Mouse (Mus musculus): Measurements from ENCODE around the gene Hsfy2. TPM values are rescaled to one million over a fixed set of nuclear protein-coding genes. Genes with fewer than 3 reads are reported as not detected.
A peak's percentile ranks its signal among the peaks of the same experiment; 100 is the strongest.

Hsfy2 gene
- not detected for polyA plus RNA-seq (2012; fragmentation: generic; extraction: Trizol)
- long read RNA-seq, experiment 1, result 0 reads
- long read RNA-seq, experiment 2, result 0 reads

GRCm38 (mm10) chr1:56637335-56637734 is at the start of gene Hsfy2:
Hsfy2 (minus strand) TSS chr1:56637435.
- Histone ChIP-seq H3K79me3 (ENCODE audit: low read depth) (no peaks in the 10 kb centered on the region), H3ac (ENCODE audit: control insufficient read depth, insufficient read length, low read depth) (no peak within 1 kb of the TSS), H3K27me3 (ENCODE audit: control insufficient read depth, insufficient read depth, insufficient read length) (no peaks in the 10 kb centered on the region), H3K79me2 (ENCODE audit: control insufficient read depth, insufficient read depth) (no peaks in the 10 kb centered on the region), H3K36me3 (ENCODE audit: control insufficient read depth, insufficient read depth) (no peaks in the 10 kb centered on the region), H3K4me3 (ENCODE audit: insufficient read depth, poor library complexity, severe bottlenecking) (no peak within 1 kb of the TSS)
- TF ChIP-seq CEBPB (IDR thresholded peaks at IDR 0.05; ENCODE audit: low read depth) (no peak), FOSL1 (IDR thresholded peaks at IDR 0.05; ENCODE audit: insufficient read depth, low read length, poor library complexity, severe bottlenecking) (no peak), MYOG (IDR thresholded peaks at IDR 0.05; ENCODE audit: control insufficient read depth, extremely low read depth, insufficient read length) (no peak), MYOD1 (IDR thresholded peaks at IDR 0.05; ENCODE audit: control insufficient read depth, insufficient read length, low read depth) (no peak), USF1 (IDR thresholded peaks at IDR 0.05; ENCODE audit: low read depth) (no peak), CTCF (IDR thresholded peaks at IDR 0.05; ENCODE audit: control insufficient read depth, insufficient read depth, insufficient read length) (no peak), MAX (IDR thresholded peaks at IDR 0.05) (no peak)

- H3K4me3 ChIP-seq (ENCODE audit: insufficient read depth, poor library complexity, severe bottlenecking), result no peak overlapping the region
- no peaks in the 10 kb centered on the region for H3K27me3 ChIP-seq (ENCODE audit: control insufficient read depth, insufficient read depth, insufficient read length)
- H3K79me3 ChIP-seq (ENCODE audit: low read depth), result peaks cover 18% of the 10 kb centered on the region
- TF ChIP-seq MYOD1 (IDR thresholded peaks at IDR 0.05; ENCODE audit: control insufficient read depth, insufficient read length, low read depth) (peak; percentile 41), USF1 (IDR thresholded peaks at IDR 0.05; ENCODE audit: low read depth) (no peak), CTCF (IDR thresholded peaks at IDR 0.05; ENCODE audit: control insufficient read depth, insufficient read depth, insufficient read length) (no peak), MAX (IDR thresholded peaks at IDR 0.05) (peak; percentile 71), MYOG (IDR thresholded peaks at IDR 0.05; ENCODE audit: control insufficient read depth, extremely low read depth, insufficient read length) (no peak), FOSL1 (IDR thresholded peaks at IDR 0.05; ENCODE audit: insufficient read depth, low read length, poor library complexity, severe bottlenecking) (peak; percentile 96), CEBPB (IDR thresholded peaks at IDR 0.05; ENCODE audit: low read depth) (no peak)
- H3K79me2 ChIP-seq (ENCODE audit: control insufficient read depth, insufficient read depth), result peaks cover 46% of the 10 kb centered on the region
- peaks cover 5% of the 10 kb centered on the region for H3K36me3 ChIP-seq (ENCODE audit: control insufficient read depth, insufficient read depth)
- H3ac ChIP-seq (ENCODE audit: control insufficient read depth, insufficient read length, low read depth), result no peak overlapping the region
Measured at GRCm38 (mm10) chr1:56685053-56685557, 47.9 kb upstream of the Hsfy2 start.

GRCm38 (mm10) chr1:56684512-56684911 is 47.3 kb upstream of the Hsfy2 start:
- H3ac ChIP-seq (ENCODE audit: control insufficient read depth, insufficient read length, low read depth), result no peak overlapping the region
- H3K27me3 ChIP-seq (ENCODE audit: control insufficient read depth, insufficient read depth, insufficient read length), result no peaks in the 10 kb centered on the region
- peaks cover 46% of the 10 kb centered on the region for H3K79me2 ChIP-seq (ENCODE audit: control insufficient read depth, insufficient read depth)
- TF ChIP-seq CEBPB (IDR thresholded peaks at IDR 0.05; ENCODE audit: low read depth), result no peak
- TF ChIP-seq FOSL1 (IDR thresholded peaks at IDR 0.05; ENCODE audit: insufficient read depth, low read length, poor library complexity, severe bottlenecking), result no peak
- no peak for TF ChIP-seq MYOD1 (IDR thresholded peaks at IDR 0.05; ENCODE audit: control insufficient read depth, insufficient read length, low read depth)
- no peak for TF ChIP-seq MAX (IDR thresholded peaks at IDR 0.05)
- TF ChIP-seq USF1 (IDR thresholded peaks at IDR 0.05; ENCODE audit: low read depth), result no peak
- no peak for TF ChIP-seq MYOG (IDR thresholded peaks at IDR 0.05; ENCODE audit: control insufficient read depth, extremely low read depth, insufficient read length)
- TF ChIP-seq CTCF (IDR thresholded peaks at IDR 0.05; ENCODE audit: control insufficient read depth, insufficient read depth, insufficient read length), result no peak
- no peak overlapping the region for H3K4me3 ChIP-seq (ENCODE audit: insufficient read depth, poor library complexity, severe bottlenecking)
- peaks cover 5% of the 10 kb centered on the region for H3K36me3 ChIP-seq (ENCODE audit: control insufficient read depth, insufficient read depth)
- H3K79me3 ChIP-seq (ENCODE audit: low read depth), result peaks cover 16% of the 10 kb centered on the region

GRCm38 (mm10) chr1:56681258-56681657 is 44.0 kb upstream of the Hsfy2 start:
- no peak overlapping the region for H3K4me3 ChIP-seq (ENCODE audit: insufficient read depth, poor library complexity, severe bottlenecking)
- H3K79me3 ChIP-seq (ENCODE audit: low read depth), result peaks cover 16% of the 10 kb centered on the region
- no peak overlapping the region for H3ac ChIP-seq (ENCODE audit: control insufficient read depth, insufficient read length, low read depth)
- TF ChIP-seq MYOD1 (IDR thresholded peaks at IDR 0.05; ENCODE audit: control insufficient read depth, insufficient read length, low read depth), result no peak
- TF ChIP-seq CEBPB (IDR thresholded peaks at IDR 0.05; ENCODE audit: low read depth), result peak; percentile 33
- TF ChIP-seq FOSL1 (IDR thresholded peaks at IDR 0.05; ENCODE audit: insufficient read depth, low read length, poor library complexity, severe bottlenecking), result peak; percentile 56
- H3K36me3 ChIP-seq (ENCODE audit: control insufficient read depth, insufficient read depth), result no peaks in the 10 kb centered on the region
- peaks cover 33% of the 10 kb centered on the region for H3K79me2 ChIP-seq (ENCODE audit: control insufficient read depth, insufficient read depth)
- H3K27me3 ChIP-seq (ENCODE audit: control insufficient read depth, insufficient read depth, insufficient read length), result no peaks in the 10 kb centered on the region

GRCm38 (mm10) chr1:56675253-56675652 is 38.0 kb upstream of the Hsfy2 start:
- TF ChIP-seq FOSL1 (IDR thresholded peaks at IDR 0.05; ENCODE audit: insufficient read depth, low read length, poor library complexity, severe bottlenecking), result no peak
- no peak for TF ChIP-seq CTCF (IDR thresholded peaks at IDR 0.05; ENCODE audit: control insufficient read depth, insufficient read depth, insufficient read length)
- no peak for TF ChIP-seq MYOG (IDR thresholded peaks at IDR 0.05; ENCODE audit: control insufficient read depth, extremely low read depth, insufficient read length)
- no peak for TF ChIP-seq MAX (IDR thresholded peaks at IDR 0.05)
- no peak for TF ChIP-seq USF1 (IDR thresholded peaks at IDR 0.05; ENCODE audit: low read depth)
- no peak for TF ChIP-seq MYOD1 (IDR thresholded peaks at IDR 0.05; ENCODE audit: control insufficient read depth, insufficient read length, low read depth)
- TF ChIP-seq CEBPB (IDR thresholded peaks at IDR 0.05; ENCODE audit: low read depth), result no peak
- Histone ChIP-seq H3K79me3 (ENCODE audit: low read depth) (no peaks in the 10 kb centered on the region), H3K79me2 (ENCODE audit: control insufficient read depth, insufficient read depth) (no peaks in the 10 kb centered on the region), H3K36me3 (ENCODE audit: control insufficient read depth, insufficient read depth) (no peaks in the 10 kb centered on the region), H3K27me3 (ENCODE audit: control insufficient read depth, insufficient read depth, insufficient read length) (no peaks in the 10 kb centered on the region), H3K4me3 (ENCODE audit: insufficient read depth, poor library complexity, severe bottlenecking) (no peak overlapping the region), H3ac (ENCODE audit: control insufficient read depth, insufficient read length, low read depth) (no peak overlapping the region)

DNA sequence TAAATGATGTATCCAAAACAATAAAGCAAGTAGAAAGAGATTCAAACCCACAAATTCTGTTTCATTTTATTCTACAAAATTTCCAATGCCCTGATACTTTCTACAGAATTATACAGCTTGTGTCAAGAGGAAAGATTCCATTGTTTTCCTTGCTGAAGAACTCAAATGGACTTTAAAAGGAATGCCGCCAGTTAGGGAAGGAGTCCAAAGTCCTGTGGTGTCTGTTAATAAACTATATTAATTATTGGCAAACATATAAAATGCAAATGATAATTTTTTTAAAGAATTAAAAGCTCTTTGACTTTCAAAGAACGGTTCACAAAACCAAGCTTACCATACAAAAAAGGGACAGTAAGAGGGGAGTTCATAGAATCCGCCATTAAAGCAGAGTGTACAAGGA is 37.4 kb upstream of the Hsfy2 start:
- Histone ChIP-seq H3K79me2 (ENCODE audit: control insufficient read depth, insufficient read depth) (no peaks in the 10 kb centered on the region), H3K36me3 (ENCODE audit: control insufficient read depth, insufficient read depth) (no peaks in the 10 kb centered on the region), H3ac (ENCODE audit: control insufficient read depth, insufficient read length, low read depth) (no peak overlapping the region), H3K79me3 (ENCODE audit: low read depth) (no peaks in the 10 kb centered on the region), H3K27me3 (ENCODE audit: control insufficient read depth, insufficient read depth, insufficient read length) (no peaks in the 10 kb centered on the region), H3K4me3 (ENCODE audit: insufficient read depth, poor library complexity, severe bottlenecking) (no peak overlapping the region)
- no peak for TF ChIP-seq FOSL1 (IDR thresholded peaks at IDR 0.05; ENCODE audit: insufficient read depth, low read length, poor library complexity, severe bottlenecking)
- TF ChIP-seq MAX (IDR thresholded peaks at IDR 0.05), result no peak
- TF ChIP-seq USF1 (IDR thresholded peaks at IDR 0.05; ENCODE audit: low read depth), result no peak
- no peak for TF ChIP-seq MYOD1 (IDR thresholded peaks at IDR 0.05; ENCODE audit: control insufficient read depth, insufficient read length, low read depth)
- no peak for TF ChIP-seq CTCF (IDR thresholded peaks at IDR 0.05; ENCODE audit: control insufficient read depth, insufficient read depth, insufficient read length)
- no peak for TF ChIP-seq CEBPB (IDR thresholded peaks at IDR 0.05; ENCODE audit: low read depth)
- no peak for TF ChIP-seq MYOG (IDR thresholded peaks at IDR 0.05; ENCODE audit: control insufficient read depth, extremely low read depth, insufficient read length)

Measured in C2C12 (cell line).